Mouse (Mus musculus): ENCODE results near the gene Csrnp1. TPM values are rescaled to one million over a fixed set of nuclear protein-coding genes. Genes with fewer than 3 reads are reported as not detected.

Csrnp1 gene
- polyA plus RNA-seq, 1 experiment: 9.2 TPM

- no peak overlapping the region for H3K4me3 ChIP-seq
- TF ChIP-seq TCF12 (IDR thresholded peaks at IDR 0.05; ENCODE audit: insufficient read depth, poor library complexity, severe bottlenecking) (no peak), USF1 (IDR thresholded peaks at IDR 0.05; ENCODE audit: low read depth) (no peak), MYOD1 (IDR thresholded peaks at IDR 0.05; ENCODE audit: control insufficient read depth in 1 of 3, insufficient read length in 2 of 3, low read depth in 2 of 3) (no peak), E2F4 (IDR thresholded peaks at IDR 0.05; ENCODE audit: insufficient read depth) (no peak), REST (IDR thresholded peaks at IDR 0.05; ENCODE audit: insufficient read depth, insufficient read length) (no peak), POLR2AphosphoS2 (IDR thresholded peaks at IDR 0.05; ENCODE audit: insufficient read length, low read depth) (no peak), TCF3 (IDR thresholded peaks at IDR 0.05; ENCODE audit: insufficient read length, low read depth) (no peak), SRF (IDR thresholded peaks at IDR 0.05; ENCODE audit: control insufficient read depth, insufficient read length, low read depth) (no peak), CEBPB (IDR thresholded peaks at IDR 0.05; ENCODE audit: insufficient read depth, poor library complexity, severe bottlenecking) (no peak), POLR2A (IDR thresholded peaks at IDR 0.05; ENCODE audit: insufficient read length, low read depth) (no peak), MYOG (IDR thresholded peaks at IDR 0.05; ENCODE audit: control insufficient read depth in 1 of 3, insufficient read depth in 1 of 3, insufficient read length in 2 of 3, low read depth in 2 of 3) (no peak), MAX (IDR thresholded peaks at IDR 0.05; ENCODE audit: low read depth) (no peak)
- no peak overlapping the region for H3K4me2 ChIP-seq (ENCODE audit: low read depth)
- no peaks in the 10 kb centered on the region for H3K79me2 ChIP-seq (ENCODE audit: control insufficient read depth, insufficient read depth)
- no peaks in the 10 kb centered on the region for H3K27me3 ChIP-seq (ENCODE audit: control insufficient read depth, insufficient read depth, insufficient read length)
- no peak overlapping the region for H3ac ChIP-seq (ENCODE audit: control insufficient read depth, insufficient read length)
- H3K36me3 ChIP-seq (ENCODE audit: control insufficient read depth, insufficient read depth): no peaks in the 10 kb centered on the region
Observed at GRCm38 (mm10) chr9:120005936-120006335, 21.5 kb upstream of the Csrnp1 start.

- Histone ChIP-seq H3ac (ENCODE audit: control insufficient read depth, insufficient read length) (no peak overlapping the region), H3K79me2 (ENCODE audit: control insufficient read depth, insufficient read depth) (no peaks in the 10 kb centered on the region), H3K36me3 (ENCODE audit: control insufficient read depth, insufficient read depth) (no peaks in the 10 kb centered on the region), H3K4me3 (peak overlapping the region; percentile 20), H3K4me2 (ENCODE audit: low read depth) (no peak overlapping the region), H3K27me3 (ENCODE audit: control insufficient read depth, insufficient read depth, insufficient read length) (no peaks in the 10 kb centered on the region)
- no peak for TF ChIP-seq TCF3 (IDR thresholded peaks at IDR 0.05; ENCODE audit: insufficient read length, low read depth)
- no peak for TF ChIP-seq MYOG (IDR thresholded peaks at IDR 0.05; ENCODE audit: control insufficient read depth in 1 of 3, insufficient read depth in 1 of 3, insufficient read length in 2 of 3, low read depth in 2 of 3)
- no peak for TF ChIP-seq POLR2A (IDR thresholded peaks at IDR 0.05; ENCODE audit: insufficient read length, low read depth)
- no peak for TF ChIP-seq USF1 (IDR thresholded peaks at IDR 0.05; ENCODE audit: low read depth)
- no peak for TF ChIP-seq CEBPB (IDR thresholded peaks at IDR 0.05; ENCODE audit: insufficient read depth, poor library complexity, severe bottlenecking)
- TF ChIP-seq MYOD1 (IDR thresholded peaks at IDR 0.05; ENCODE audit: control insufficient read depth in 1 of 3, insufficient read length in 2 of 3, low read depth in 2 of 3): no peak
- TF ChIP-seq MAX (IDR thresholded peaks at IDR 0.05; ENCODE audit: low read depth): no peak
- no peak for TF ChIP-seq POLR2AphosphoS2 (IDR thresholded peaks at IDR 0.05; ENCODE audit: insufficient read length, low read depth)
- TF ChIP-seq TCF12 (IDR thresholded peaks at IDR 0.05; ENCODE audit: insufficient read depth, poor library complexity, severe bottlenecking): no peak
- TF ChIP-seq SRF (IDR thresholded peaks at IDR 0.05; ENCODE audit: control insufficient read depth, insufficient read length, low read depth): no peak
- TF ChIP-seq E2F4 (IDR thresholded peaks at IDR 0.05; ENCODE audit: insufficient read depth): no peak
- TF ChIP-seq REST (IDR thresholded peaks at IDR 0.05; ENCODE audit: insufficient read depth, insufficient read length): no peak
Observed at GRCm38 (mm10) chr9:120002893-120003292, 18.4 kb upstream of the Csrnp1 start.

- no peaks in the 10 kb centered on the region for H3K79me2 ChIP-seq (ENCODE audit: control insufficient read depth, insufficient read depth)
- peak overlapping the region; percentile 20 for H3K4me3 ChIP-seq
- peak overlapping the region; percentile 96 for H3K4me2 ChIP-seq (ENCODE audit: low read depth)
- no peaks in the 10 kb centered on the region for H3K36me3 ChIP-seq (ENCODE audit: control insufficient read depth, insufficient read depth)
- no peak for TF ChIP-seq USF1 (IDR thresholded peaks at IDR 0.05; ENCODE audit: low read depth)
- TF ChIP-seq E2F4 (IDR thresholded peaks at IDR 0.05; ENCODE audit: insufficient read depth): no peak
- TF ChIP-seq MYOD1 (IDR thresholded peaks at IDR 0.05; ENCODE audit: control insufficient read depth in 1 of 3, insufficient read length in 2 of 3, low read depth in 2 of 3): peak in 1 of 3 experiments; percentile 23
- TF ChIP-seq MYOG (IDR thresholded peaks at IDR 0.05; ENCODE audit: control insufficient read depth in 1 of 3, insufficient read depth in 1 of 3, insufficient read length in 2 of 3, low read depth in 2 of 3): peak in 1 of 3 experiments; percentile 47
- H3K27me3 ChIP-seq (ENCODE audit: control insufficient read depth, insufficient read depth, insufficient read length): no peaks in the 10 kb centered on the region
- H3ac ChIP-seq (ENCODE audit: control insufficient read depth, insufficient read length): no peak overlapping the region
Observed at GRCm38 (mm10) chr9:120001945-120002725, 17.7 kb upstream of the Csrnp1 start.

GRCm38 (mm10) chr9:120000761-120001160 lies 16.3 kb upstream of the Csrnp1 start:
- TF ChIP-seq MAX (IDR thresholded peaks at IDR 0.05; ENCODE audit: low read depth): no peak
- TF ChIP-seq SRF (IDR thresholded peaks at IDR 0.05; ENCODE audit: control insufficient read depth, insufficient read length, low read depth): no peak
- TF ChIP-seq E2F4 (IDR thresholded peaks at IDR 0.05; ENCODE audit: insufficient read depth): no peak
- TF ChIP-seq TCF12 (IDR thresholded peaks at IDR 0.05; ENCODE audit: insufficient read depth, poor library complexity, severe bottlenecking): no peak
- TF ChIP-seq CEBPB (IDR thresholded peaks at IDR 0.05; ENCODE audit: insufficient read depth, poor library complexity, severe bottlenecking): no peak
- TF ChIP-seq USF1 (IDR thresholded peaks at IDR 0.05; ENCODE audit: low read depth): no peak
- TF ChIP-seq MYOD1 (IDR thresholded peaks at IDR 0.05; ENCODE audit: control insufficient read depth in 1 of 3, insufficient read length in 2 of 3, low read depth in 2 of 3): no peak
- no peak for TF ChIP-seq POLR2AphosphoS2 (IDR thresholded peaks at IDR 0.05; ENCODE audit: insufficient read length, low read depth)
- TF ChIP-seq REST (IDR thresholded peaks at IDR 0.05; ENCODE audit: insufficient read depth, insufficient read length): no peak
- TF ChIP-seq MYOG (IDR thresholded peaks at IDR 0.05; ENCODE audit: control insufficient read depth in 1 of 3, insufficient read depth in 1 of 3, insufficient read length in 2 of 3, low read depth in 2 of 3): no peak
- no peak for TF ChIP-seq POLR2A (IDR thresholded peaks at IDR 0.05; ENCODE audit: insufficient read length, low read depth)
- TF ChIP-seq TCF3 (IDR thresholded peaks at IDR 0.05; ENCODE audit: insufficient read length, low read depth): no peak
- Histone ChIP-seq H3K27me3 (ENCODE audit: control insufficient read depth, insufficient read depth, insufficient read length) (no peaks in the 10 kb centered on the region), H3K79me2 (ENCODE audit: control insufficient read depth, insufficient read depth) (no peaks in the 10 kb centered on the region), H3K36me3 (ENCODE audit: control insufficient read depth, insufficient read depth) (no peaks in the 10 kb centered on the region), H3K4me2 (ENCODE audit: low read depth) (no peak overlapping the region), H3K4me3 (peak overlapping the region; percentile 20), H3ac (ENCODE audit: control insufficient read depth, insufficient read length) (no peak overlapping the region)
